Mouse (Mus musculus): ENCODE measurements around the gene Rps27a.

Gene Rps27a

DNA sequence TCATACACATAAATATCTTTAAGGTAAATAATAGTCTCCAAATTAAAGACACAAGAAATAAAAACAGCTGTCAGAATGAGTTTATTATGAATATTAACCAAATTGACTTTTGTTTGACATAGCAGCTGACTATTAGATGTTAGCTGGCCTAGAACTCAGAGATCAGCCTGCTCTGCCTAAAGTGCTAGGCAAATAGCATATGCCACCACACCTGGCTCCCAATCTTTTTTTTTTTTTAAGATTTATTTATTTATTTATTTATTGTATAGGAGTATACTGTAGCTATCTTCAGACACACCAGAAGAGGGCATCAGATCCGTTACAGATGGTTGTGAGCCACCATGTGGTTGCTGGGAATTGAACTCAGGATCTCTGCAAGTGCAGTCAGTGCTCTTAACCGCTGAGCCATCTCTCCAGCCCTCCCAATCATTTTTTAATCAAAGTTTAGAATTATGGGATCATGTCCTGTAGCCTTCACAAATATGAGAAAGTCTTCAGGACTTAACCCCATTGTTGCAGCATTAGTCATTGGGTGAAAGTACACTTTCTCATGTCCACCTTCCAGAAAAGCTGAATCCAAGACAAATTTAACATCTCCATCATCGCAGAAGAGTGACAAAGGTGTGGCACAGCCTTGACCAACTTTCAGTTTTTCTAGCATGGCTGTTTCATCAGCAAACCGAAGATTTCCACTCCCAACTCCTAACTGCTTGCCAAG, 34.9 kb downstream of the Rps27a start:
- DNase-seq (ENCODE audit: low spot score in 2 of 2) = no peak

GRCm38 (mm10) chr11:29509421-29509820, 38.5 kb downstream of the Rps27a start:
- no peak for DNase-seq (ENCODE audit: low spot score in 2 of 2)

- no peak for DNase-seq (ENCODE audit: low spot score in 2 of 2)
These were observed 42.8 kb downstream of the Rps27a start for GRCm38 (mm10) chr11:29504899-29505625.

DNA sequence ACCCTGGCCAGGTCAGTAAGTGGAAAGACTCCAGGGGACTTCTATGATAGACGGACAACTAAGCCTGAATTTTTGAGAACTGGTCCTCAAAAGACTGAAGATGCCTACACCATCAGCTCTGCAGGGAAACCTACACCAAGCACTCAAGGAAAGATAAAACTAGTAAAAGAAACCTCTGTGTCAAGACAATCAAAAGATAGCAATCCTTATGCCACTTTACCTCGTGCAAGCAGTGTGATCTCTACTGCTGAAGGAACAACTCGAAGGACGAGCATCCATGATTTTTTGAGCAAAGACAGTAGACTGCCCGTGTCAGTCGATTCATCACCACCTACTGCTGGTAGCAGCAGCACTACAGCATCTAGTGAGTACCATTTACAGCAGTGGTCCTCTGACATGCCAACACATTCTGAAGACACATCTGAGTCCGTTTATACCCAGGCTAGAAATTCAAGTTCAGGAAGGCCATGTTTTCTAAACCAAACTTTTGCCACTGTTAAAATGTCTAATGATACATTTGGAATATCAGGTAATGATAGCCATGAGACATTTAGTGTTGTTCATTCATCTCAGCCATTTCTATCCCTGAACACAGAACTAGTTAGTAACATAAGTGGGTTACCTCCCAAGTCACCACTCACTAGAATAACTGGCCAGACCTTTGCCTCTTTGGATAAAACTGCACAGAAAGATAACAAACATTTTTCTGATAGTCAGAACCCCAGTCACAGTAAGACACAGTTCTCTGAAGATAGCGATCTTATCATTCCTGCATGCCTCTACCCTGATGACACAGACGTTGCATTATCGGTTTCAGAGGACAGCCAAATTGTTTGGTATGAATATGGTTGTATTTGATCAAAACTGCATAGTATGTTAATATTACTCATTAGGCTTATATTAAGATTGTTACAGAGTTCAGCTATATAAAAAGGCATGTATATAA, 43.7 kb downstream of the Rps27a start:
- DNase-seq (ENCODE audit: low spot score in 2 of 2) = no peak

GRCm38 (mm10) chr11:29496962-29497361, 50.9 kb downstream of the Rps27a start:
- no peak for DNase-seq (ENCODE audit: low spot score in 2 of 2)
